Mouse (Mus musculus) olfactory bulb, adult 2 months (tissue): ENCODE measurements around the gene Cspg5. TPM values are rescaled to one million over a fixed set of nuclear protein-coding genes. Genes with fewer than 3 reads are reported as not detected.

ENCODE experiments used
- H3K27ac ChIP-seq: fragments of 200-500 bp; 2 replicates; pipeline ENCODE4 v1.5.1; 2012; ENCODE audit warnings: low read depth, low read length; ENCODE audit not compliant: insufficient read depth
- H3K4me1 ChIP-seq: fragments of 200-500 bp; 2 replicates; pipeline ENCODE4 v1.6.1; 2012; ENCODE audit warnings: low read length; ENCODE audit not compliant: control insufficient read depth, insufficient read depth
- H3K4me3 ChIP-seq: fragments of 200-500 bp; 2 replicates; pipeline ENCODE4 v1.5.1; 2012; ENCODE audit warnings: mild to moderate bottlenecking, low read depth, low read length, moderate library complexity; ENCODE audit not compliant: insufficient read depth
- CTCF ChIP-seq: fragments of 200-500 bp; IDR thresholded peaks from 2 replicates; pipeline ENCODE4 v1.5.1; 2012; ENCODE audit warnings: low read depth, mild to moderate bottlenecking, low read length, moderate library complexity; ENCODE audit not compliant: insufficient read depth
- POLR2A ChIP-seq: fragments of 200-500 bp; IDR thresholded peaks from 2 replicates; pipeline ENCODE4 v1.6.1; 2012; ENCODE audit warnings: mild to moderate bottlenecking, low read depth, low read length, moderate library complexity; ENCODE audit not compliant: insufficient read depth
- WGBS: fragments of 180-500 bp; shearing (Covaris S2); methylation state at CpG from one replicate; pipeline ENCODE4 v1.1.7; 2018; 5-methylcytosine and 5-hydroxymethylcytosine counted together
- polyA plus RNA-seq: library from polyadenylated mRNA; stranded (reverse); fragments of >200 nt; gene quantifications from 2 replicates; pipeline ENCODE4 v1.2.4, GENCODE M21; 2012; ENCODE audit warnings: low replicate concordance; ENCODE audit not compliant: missing spikeins, insufficient read depth, insufficient read length

Cspg5 gene
- polyA plus RNA-seq, 1 experiment: 129 TPM

DNA sequence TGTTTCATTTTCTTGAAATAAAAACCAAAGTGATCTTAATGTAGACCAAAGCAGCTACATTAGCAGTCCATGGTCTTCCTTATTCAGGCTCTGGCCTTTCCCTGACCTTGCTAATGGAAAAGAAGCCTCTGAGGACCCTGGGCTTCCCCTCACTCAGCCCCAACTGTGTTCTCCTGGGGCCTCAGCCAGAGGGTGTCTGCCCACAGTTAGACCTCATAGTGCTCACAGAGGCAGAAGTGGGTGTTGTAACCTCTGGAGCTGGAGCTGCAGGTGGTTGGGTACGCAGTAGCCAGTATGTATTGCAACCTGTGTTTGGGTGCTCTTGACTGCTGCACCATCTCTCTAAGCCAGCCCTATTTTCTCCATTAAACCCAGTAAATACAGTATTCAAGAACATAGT is 14.5 kb upstream of the Cspg5 start:
- Histone ChIP-seq H3K4me3 (no peak overlapping the region), H3K27ac (peak overlapping the region; percentile 92), H3K4me1 (peaks cover 11% of the 10 kb centered on the region)
- TF ChIP-seq CTCF: no peak
- TF ChIP-seq POLR2A: no peak
- WGBS: 77% methylated on average over 1 of the region's 1 CpGs

DNA sequence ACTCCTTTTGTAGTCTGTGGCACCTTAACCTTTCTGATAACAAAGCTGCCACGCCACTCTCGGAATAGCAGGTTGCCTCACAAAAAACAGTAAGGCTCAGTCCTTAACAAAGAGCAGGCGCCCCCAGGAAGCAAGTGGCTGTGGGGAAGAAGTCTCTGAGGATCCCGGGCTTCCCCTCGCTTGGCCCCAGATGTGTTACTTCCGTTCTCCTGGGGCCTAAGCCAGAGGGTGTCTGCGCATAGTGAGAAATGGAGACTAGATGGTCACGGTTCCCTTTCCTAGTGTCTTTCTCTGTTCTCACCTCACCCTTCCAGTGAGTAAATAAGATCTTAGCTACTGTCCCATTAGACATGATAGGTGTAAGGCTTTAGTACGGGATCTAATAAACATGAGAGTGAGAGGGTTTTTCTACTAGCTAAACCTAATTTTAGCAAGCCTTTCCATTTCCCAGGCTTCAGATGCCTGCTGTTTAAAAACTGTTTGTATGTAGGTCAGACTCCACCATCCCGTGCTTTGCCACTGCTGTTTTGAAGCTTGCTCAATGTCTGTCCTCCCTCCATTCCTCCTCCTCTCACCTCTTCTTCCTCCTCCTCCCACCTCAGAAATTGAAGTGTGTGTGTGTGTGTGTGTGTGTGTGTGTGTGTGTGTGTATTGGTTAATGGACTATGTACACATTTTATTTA is 13.9 kb upstream of the Cspg5 start:
- no peak for TF ChIP-seq CTCF
- TF ChIP-seq POLR2A: no peak
- H3K27ac ChIP-seq: peak overlapping the region; percentile 92

DNA sequence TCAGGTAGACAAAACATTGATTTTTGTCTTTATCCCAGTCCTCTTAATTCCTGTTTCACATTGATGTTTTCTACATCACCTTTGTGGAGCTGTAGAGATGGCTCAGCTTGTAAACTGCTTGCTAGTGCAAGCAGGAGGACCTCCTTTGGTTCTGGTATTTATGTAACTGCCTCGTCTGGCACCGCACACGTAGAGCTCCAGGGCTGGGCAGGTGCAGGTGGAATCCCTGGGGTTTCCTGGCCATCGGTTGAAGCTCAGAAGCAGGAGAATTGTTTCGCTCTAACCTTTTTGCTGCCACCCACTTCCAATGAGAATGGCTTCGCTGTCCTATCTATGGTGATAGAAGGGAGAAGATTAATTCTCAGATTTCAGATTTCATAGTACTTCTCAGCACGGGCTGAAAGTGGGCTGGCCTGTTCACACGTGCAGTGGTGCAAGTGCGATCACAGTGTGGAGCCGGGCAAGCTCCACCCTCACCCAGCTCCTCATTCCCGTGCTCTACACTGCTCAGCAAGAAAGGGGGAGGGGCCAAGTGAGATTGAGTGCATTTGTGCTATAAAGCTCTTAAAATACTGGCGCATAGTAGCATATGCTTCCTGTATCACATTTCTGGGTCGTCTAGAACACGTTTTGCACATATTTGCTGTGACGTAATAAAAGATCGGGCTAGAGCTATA is 13.1 kb upstream of the Cspg5 start:
- H3K27ac ChIP-seq: peak overlapping the region; percentile 67
- WGBS: 54% methylated on average over 16 of the region's 16 CpGs

More for the DNA sequence above, 13.9 kb upstream of the Cspg5 start:
- WGBS: 38% methylated on average over 10 of the region's 10 CpGs
- Histone ChIP-seq H3K4me3 (no peak overlapping the region), H3K4me1 (peaks cover 11% of the 10 kb centered on the region)

DNA sequence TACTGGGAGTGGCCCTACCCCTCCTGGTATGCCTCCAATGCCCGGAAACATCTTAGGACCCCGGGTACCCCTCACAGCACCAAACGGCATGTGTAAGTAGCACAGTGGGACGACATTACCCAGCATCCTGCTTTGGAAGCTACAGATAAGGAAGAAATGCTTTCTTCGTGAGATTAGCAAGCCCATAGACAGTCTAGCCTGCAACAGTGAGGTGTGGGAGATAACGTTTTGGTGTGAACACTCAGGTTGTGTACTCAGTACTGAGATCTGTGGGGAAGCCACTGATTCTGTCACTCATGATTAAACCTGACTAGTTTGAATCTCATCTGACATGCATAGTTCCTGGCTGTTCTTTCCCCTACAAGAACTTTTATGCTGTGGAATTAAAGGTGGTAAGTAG is 8.6 kb upstream of the Cspg5 start:
- Histone ChIP-seq H3K4me1 (peaks cover 5% of the 10 kb centered on the region), H3K4me3 (no peak overlapping the region), H3K27ac (no peak overlapping the region)
- no peak for TF ChIP-seq POLR2A
- TF ChIP-seq CTCF: no peak
- 97% methylated on average over 6 of the region's 6 CpGs for WGBS

More for the DNA sequence above, 13.1 kb upstream of the Cspg5 start:
- Histone ChIP-seq H3K4me3 (no peak overlapping the region), H3K4me1 (peaks cover 11% of the 10 kb centered on the region)
- TF ChIP-seq CTCF (no peak), POLR2A (no peak)

GRCm38 (mm10) chr9:110244567-110244888 is 945 bp downstream of the Cspg5 start:
- TF ChIP-seq POLR2A (no peak), CTCF (no peak)
- Histone ChIP-seq H3K4me1 (peaks cover 20% of the 10 kb centered on the region), H3K4me3 (peak overlapping the region; percentile 63), H3K27ac (peak overlapping the region; percentile 85)
- WGBS: 25% methylated on average over 7 of the region's 7 CpGs

DNA sequence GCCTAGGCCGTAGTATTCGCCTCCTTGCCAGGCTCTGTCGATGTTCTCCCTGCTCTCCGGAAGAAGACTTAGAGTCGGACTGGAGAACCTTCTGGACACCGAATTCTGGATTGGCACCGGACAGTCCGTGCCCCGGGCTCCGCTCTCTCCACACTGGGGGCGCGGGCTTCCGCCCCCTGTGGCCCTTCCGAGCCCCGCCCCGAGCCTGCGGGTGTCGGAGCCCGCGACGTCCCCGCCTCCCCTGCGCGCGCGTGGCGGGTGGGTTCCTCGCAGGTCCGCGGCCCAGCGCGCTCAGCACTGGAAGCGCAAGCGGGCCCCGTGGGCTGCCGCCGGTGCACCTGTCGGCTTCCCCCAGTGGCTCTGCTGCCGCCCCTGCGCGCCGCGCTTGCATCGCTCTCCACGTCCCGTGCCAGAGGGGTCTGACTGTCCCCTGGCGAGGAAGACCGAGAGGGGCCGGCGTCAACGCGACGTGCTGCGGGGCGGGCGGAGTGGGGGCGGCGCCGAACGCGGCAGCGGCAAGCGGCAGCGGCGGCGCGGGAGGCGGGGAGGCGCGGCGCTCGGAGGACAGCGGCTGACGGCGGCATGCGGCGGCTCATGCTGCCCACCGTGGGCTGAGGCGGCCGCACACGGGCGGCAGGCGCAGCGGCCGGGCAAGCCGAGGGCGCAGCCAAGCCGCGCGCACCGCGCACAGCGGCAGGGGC is 1.5 kb downstream of the Cspg5 start:
- Histone ChIP-seq H3K4me3 (peak overlapping the region; percentile 63), H3K27ac (peak overlapping the region; percentile 85), H3K4me1 (peaks cover 25% of the 10 kb centered on the region)
- 3% methylated on average over 93 of the region's 93 CpGs for WGBS
- TF ChIP-seq CTCF (no peak), POLR2A (peak; percentile 62)

- peak overlapping the region; percentile 86 for H3K27ac ChIP-seq
- H3K4me3 ChIP-seq: peak overlapping the region; percentile 63
- WGBS: 1% methylated on average over 40 of the region's 40 CpGs
- peaks cover 33% of the 10 kb centered on the region for H3K4me1 ChIP-seq
- TF ChIP-seq POLR2A (no peak), CTCF (no peak)
These were observed 2.2 kb downstream of the Cspg5 start for GRCm38 (mm10) chr9:110245590-110246320.

- 13% methylated on average over 13 of the region's 13 CpGs for WGBS
These were observed 2.7 kb downstream of the Cspg5 start for GRCm38 (mm10) chr9:110246321-110246640.

More at GRCm38 (mm10) chr9:110246321-110246640, 2.7 kb downstream of the Cspg5 start:
- peak overlapping the region; percentile 63 for H3K4me3 ChIP-seq
- peak overlapping the region; percentile 86 for H3K27ac ChIP-seq
- TF ChIP-seq CTCF: no peak
- no peak for TF ChIP-seq POLR2A
- peaks cover 36% of the 10 kb centered on the region for H3K4me1 ChIP-seq
